Mouse (Mus musculus) left cerebral cortex, postnatal 14 days (tissue): Measurements from ENCODE around the gene Pi4kb. TPM values are rescaled to one million over a fixed set of nuclear protein-coding genes. Genes with fewer than 3 reads are reported as not detected.

Source experiments
- DNase-seq, 2 experiments: peaks; one replicate each; pipeline ENCODE4 v3.0.0; 2021 to 2022; ENCODE audit warnings: low spot score in 2 of 2, mixed read lengths in 1 of 2
- intact Hi-C: fragments of 180-260 bp; cut with DNase I; formaldehyde crosslinking; loops from one replicate; pipeline ENCODE4 v1.15.1; 2025
- total RNA-seq, 2 experiments: library from RNA; stranded (reverse); gene quantifications; 2 replicates each; pipeline ENCODE4 v1.2.3; 2021

Pi4kb gene
- total RNA-seq, 2 experiments from 2014 or later = 49.8 to 52.0 TPM

- peak in 1 of 2 experiments; percentile 47 for DNase-seq
- intact Hi-C loops = no loop called here
These were observed 21.7 kb upstream of the Pi4kb start for GRCm38 (mm10) chr3:94952806-94953205.

- intact Hi-C loops = no loop called here
- DNase-seq = no peak
These were observed 21.2 kb upstream of the Pi4kb start for GRCm38 (mm10) chr3:94953384-94953763.

GRCm38 (mm10) chr3:94953764-94954616 is 20.5 kb upstream of the Pi4kb start, which contains the start of gene Rfx5:
Rfx5 (plus strand) TSS chr3:94954075.
- DNase-seq = peak; percentile 94 to 98
- intact Hi-C loops = no loop called here

GRCm38 (mm10) chr3:94958295-94958694 is 16.2 kb upstream of the Pi4kb start:
- intact Hi-C loops = no loop called here
- DNase-seq = no peak

GRCm38 (mm10) chr3:94959871-94960270 is 14.7 kb upstream of the Pi4kb start:
- DNase-seq = no peak
- intact Hi-C loops = no loop called here

- DNase-seq = no peak
- intact Hi-C loops = no loop called here
These were observed 14.2 kb upstream of the Pi4kb start for GRCm38 (mm10) chr3:94960322-94960721.

GRCm38 (mm10) chr3:94964989-94965388 is 9.5 kb upstream of the Pi4kb start:
- DNase-seq = no peak
- intact Hi-C loops = no loop called here

- no peak for DNase-seq
- intact Hi-C loops = no loop called here
These were observed 8.7 kb upstream of the Pi4kb start for GRCm38 (mm10) chr3:94965878-94966277.

GRCm38 (mm10) chr3:94972552-94972951 is 2.0 kb upstream of the Pi4kb start:
- no peak for DNase-seq
- intact Hi-C loops = no loop called here

- intact Hi-C loops = no loop called here
- no peak for DNase-seq
These were observed 911 bp upstream of the Pi4kb start for GRCm38 (mm10) chr3:94973620-94974019.

GRCm38 (mm10) chr3:94974026-94974527 is 454 bp upstream of the Pi4kb start:
- no peak for DNase-seq
- intact Hi-C loops = no loop called here

GRCm38 (mm10) chr3:94984312-94984711 is 9.8 kb downstream of the Pi4kb start:
- DNase-seq = no peak
- intact Hi-C loops = no loop called here

GRCm38 (mm10) chr3:94985513-94985912 is 11.0 kb downstream of the Pi4kb start:
- DNase-seq = no peak
- intact Hi-C loops = no loop called here

GRCm38 (mm10) chr3:94987578-94987977 is 13.0 kb downstream of the Pi4kb start:
- intact Hi-C loops = no loop called here
- DNase-seq = no peak

- intact Hi-C loops = no loop called here
- no peak for DNase-seq
These were observed 14.7 kb downstream of the Pi4kb start for GRCm38 (mm10) chr3:94989159-94989761.

GRCm38 (mm10) chr3:94996946-94997345 is 22.4 kb downstream of the Pi4kb start:
- peak; percentile 81 to 89 for DNase-seq
- intact Hi-C loops = loop anchor here (1.0 to 5.0 kb wide), 2 partner anchors 49 to 115 kb away; no protein-coding TSS in a partner anchor

GRCm38 (mm10) chr3:95002569-95002968 is 28.0 kb downstream of the Pi4kb start:
- peak in 1 of 2 experiments; percentile 43 for DNase-seq
- intact Hi-C loops = no loop called here

- DNase-seq = no peak
- intact Hi-C loops = no loop called here
These were observed 28.7 kb downstream of the Pi4kb start for GRCm38 (mm10) chr3:95003273-95003672.

- intact Hi-C loops = no loop called here
- DNase-seq = no peak
These were observed 31.1 kb downstream of the Pi4kb start for GRCm38 (mm10) chr3:95005651-95006050.

GRCm38 (mm10) chr3:95007706-95008105 is 33.2 kb downstream of the Pi4kb start:
- no peak for DNase-seq
- intact Hi-C loops = no loop called here

GRCm38 (mm10) chr3:95010396-95010795 is 35.9 kb downstream of the Pi4kb start:
- intact Hi-C loops = no loop called here
- no peak for DNase-seq
